Mouse (Mus musculus): ENCODE measurements around the gene Ralgapa1.
"Not testable (repeated sequence)": the region's sequence is repeated elsewhere in the genome, so short reads cannot be mapped to it uniquely, and the experiment has no call there.

Gene Ralgapa1

GRCm38 (mm10) chr12:55600503-55600994, 220.4 kb downstream of the Ralgapa1 start:
- in situ Hi-C loops (cut with MboI, MseI), result no loop called here

- in situ Hi-C loops (cut with MboI, MseI), result loop anchor here in 1 of 2 experiments (10.0 kb wide), 1 partner anchor 1065 kb away; no protein-coding TSS in a partner anchor
Measured at GRCm38 (mm10) chr12:55599639-55600502, 221.1 kb downstream of the Ralgapa1 start.

GRCm38 (mm10) chr12:55598887-55599561, 221.9 kb downstream of the Ralgapa1 start, which contains the start of gene Insm2:
Insm2 (plus strand) TSS chr12:55599427.
- in situ Hi-C loops (cut with MboI, MseI), result loop anchor here in 1 of 2 experiments (10.0 kb wide), 1 partner anchor 1066 kb away; no protein-coding TSS in a partner anchor

GRCm38 (mm10) chr12:55598537-55598886, 222.5 kb downstream of the Ralgapa1 start:
- in situ Hi-C loops (cut with MboI, MseI), result loop anchor here in 1 of 2 experiments (10.0 kb wide), 1 partner anchor 1066 kb away; no protein-coding TSS in a partner anchor

- in situ Hi-C loops (cut with MboI, MseI), result not testable (repeated sequence)
Measured at GRCm38 (mm10) chr12:55586936-55587335, 234.0 kb downstream of the Ralgapa1 start.

GRCm38 (mm10) chr12:55573794-55574193, 247.2 kb downstream of the Ralgapa1 start:
- in situ Hi-C loops (cut with MboI, MseI), result no loop called here

- in situ Hi-C loops (cut with MboI, MseI), result no loop called here
Measured at GRCm38 (mm10) chr12:55573089-55573488, 247.9 kb downstream of the Ralgapa1 start.

- in situ Hi-C loops (cut with MboI, MseI), result no loop called here
Measured at GRCm38 (mm10) chr12:55571661-55572060, 249.3 kb downstream of the Ralgapa1 start.

- in situ Hi-C loops (cut with MboI, MseI), result no loop called here
Measured at GRCm38 (mm10) chr12:55571181-55571580, 249.8 kb downstream of the Ralgapa1 start.

- in situ Hi-C loops (cut with MboI, MseI), result no loop called here
Measured at GRCm38 (mm10) chr12:55570646-55571045, 250.3 kb downstream of the Ralgapa1 start.

GRCm38 (mm10) chr12:55569676-55570075, 251.3 kb downstream of the Ralgapa1 start:
- in situ Hi-C loops (cut with MboI, MseI), result no loop called here

GRCm38 (mm10) chr12:55568466-55568865, 252.5 kb downstream of the Ralgapa1 start:
- in situ Hi-C loops (cut with MboI, MseI), result no loop called here

- in situ Hi-C loops (cut with MboI, MseI), result no loop called here
Measured at GRCm38 (mm10) chr12:55566837-55567236, 254.1 kb downstream of the Ralgapa1 start.

GRCm38 (mm10) chr12:55565867-55566266, 255.1 kb downstream of the Ralgapa1 start:
- in situ Hi-C loops (cut with MboI, MseI), result no loop called here

- in situ Hi-C loops (cut with MboI, MseI), result no loop called here
Measured at GRCm38 (mm10) chr12:55565206-55565605, 255.8 kb downstream of the Ralgapa1 start, which contains the start of gene Aldoart2. Aldoart2 (plus strand) TSS chr12:55565239.

GRCm38 (mm10) chr12:55564187-55564963, 256.6 kb downstream of the Ralgapa1 start:
- in situ Hi-C loops (cut with MboI, MseI), result no loop called here

GRCm38 (mm10) chr12:55563742-55564141, 257.2 kb downstream of the Ralgapa1 start:
- in situ Hi-C loops (cut with MboI, MseI), result no loop called here

GRCm38 (mm10) chr12:55560025-55560690, 260.8 kb downstream of the Ralgapa1 start:
- in situ Hi-C loops (cut with MboI, MseI), result no loop called here

GRCm38 (mm10) chr12:55559184-55559855, 261.6 kb downstream of the Ralgapa1 start:
- in situ Hi-C loops (cut with MboI, MseI), result no loop called here

GRCm38 (mm10) chr12:55557866-55558265, 263.1 kb downstream of the Ralgapa1 start:
- in situ Hi-C loops (cut with MboI, MseI), result no loop called here

Data from T-helper 17 cell (primary cell).